Mouse (Mus musculus) cerebellum, adult 2 months (tissue): Measurements from ENCODE around the gene Agpat2. TPM values are rescaled to one million over a fixed set of nuclear protein-coding genes. Genes with fewer than 3 reads are reported as not detected.
A peak's percentile ranks its signal among the peaks of the same experiment; 100 is the strongest.

Source experiments
- DNase-seq, 2 experiments: peaks; one replicate each; pipeline ENCODE4 v3.0.0; 2021
- H3K27ac ChIP-seq: fragments of 200-500 bp; 2 replicates; pipeline ENCODE4 v1.5.1; 2012; ENCODE audit warnings: low read length, control low read depth, inconsistent platforms; ENCODE audit not compliant: insufficient read depth
- H3K27me3 ChIP-seq: fragments of 200-500 bp; 2 replicates; pipeline ENCODE4 v1.6.1; 2012; ENCODE audit warnings: inconsistent platforms, mild to moderate bottlenecking, low read length, moderate library complexity; ENCODE audit not compliant: control insufficient read depth, insufficient read depth
- H3K4me1 ChIP-seq: fragments of 200-500 bp; 2 replicates; pipeline ENCODE4 v1.6.1; 2011; ENCODE audit warnings: low read length; ENCODE audit not compliant: control insufficient read depth, insufficient read depth
- H3K4me3 ChIP-seq: fragments of 200-500 bp; replicated peaks from 2 replicates; pipeline ENCODE3; 2011; ENCODE audit warnings: mild to moderate bottlenecking, low read depth, low read length, control low read depth; ENCODE audit not compliant: insufficient read depth
- CTCF ChIP-seq: fragments of 200-500 bp; IDR thresholded peaks from 2 replicates; pipeline ENCODE4 v1.5.1; 2011; ENCODE audit warnings: low read depth, mild to moderate bottlenecking, control low read depth, low read length, moderate library complexity, borderline replicate concordance; ENCODE audit not compliant: insufficient read depth
- POLR2A ChIP-seq: fragments of 200-500 bp; IDR thresholded peaks from 2 replicates; pipeline ENCODE4 v1.6.1; 2011; ENCODE audit warnings: low read length, control low read depth, borderline replicate concordance; ENCODE audit not compliant: insufficient read depth
- WGBS: fragments of 180-500 bp; shearing (Covaris S2); methylation state at CpG from one replicate; pipeline ENCODE4 v1.1.7; 2018; 5-methylcytosine and 5-hydroxymethylcytosine counted together
- polyA plus RNA-seq: library from polyadenylated mRNA; depleted of rRNA; stranded (reverse); fragments of >200 nt; gene quantifications from 2 replicates; pipeline ENCODE4 v1.2.3, GENCODE M21; 2012

The Agpat2 gene
- polyA plus RNA-seq, 1 experiment: 2.6 TPM

DNA sequence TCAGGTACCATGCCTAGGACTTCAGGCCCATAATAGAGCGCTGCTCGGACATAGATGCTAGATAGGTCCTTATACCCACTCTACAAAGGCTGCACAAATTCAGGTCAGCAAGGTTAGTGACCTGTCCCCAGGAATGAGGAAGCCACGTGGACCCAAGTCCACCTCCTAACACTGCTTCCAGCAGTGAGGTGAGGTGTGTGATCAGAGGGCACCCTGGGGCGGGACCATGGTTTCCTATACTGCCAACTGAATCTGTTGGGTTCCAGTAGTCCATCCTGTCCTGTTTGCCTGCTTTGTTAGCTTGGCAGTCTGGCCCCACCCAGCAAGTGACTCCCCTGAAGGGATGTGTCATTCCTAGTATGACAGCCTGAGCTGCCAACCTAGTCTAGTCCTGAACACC, 4.3 kb downstream of the Agpat2 start:
- no peak for TF ChIP-seq POLR2A
- no peak for TF ChIP-seq CTCF
- 88% methylated on average over 4 of the region's 4 CpGs for WGBS

GRCm38 (mm10) chr2:26598462-26598861, 5.8 kb downstream of the Agpat2 start:
- no peak for DNase-seq
- H3K27ac ChIP-seq: no peak overlapping the region
- WGBS: 93% methylated on average over 3 of the region's 3 CpGs
- no peak for TF ChIP-seq POLR2A
- no peak for TF ChIP-seq CTCF
- no peaks in the 10 kb centered on the region for H3K27me3 ChIP-seq
- no peak overlapping the region for H3K4me3 ChIP-seq
- H3K4me1 ChIP-seq: no peaks in the 10 kb centered on the region

More for the DNA sequence above, 4.3 kb downstream of the Agpat2 start:
- H3K27me3 ChIP-seq: no peaks in the 10 kb centered on the region
- H3K4me3 ChIP-seq: no peak overlapping the region
- H3K27ac ChIP-seq: no peak overlapping the region
- no peak for DNase-seq
- no peaks in the 10 kb centered on the region for H3K4me1 ChIP-seq

DNA sequence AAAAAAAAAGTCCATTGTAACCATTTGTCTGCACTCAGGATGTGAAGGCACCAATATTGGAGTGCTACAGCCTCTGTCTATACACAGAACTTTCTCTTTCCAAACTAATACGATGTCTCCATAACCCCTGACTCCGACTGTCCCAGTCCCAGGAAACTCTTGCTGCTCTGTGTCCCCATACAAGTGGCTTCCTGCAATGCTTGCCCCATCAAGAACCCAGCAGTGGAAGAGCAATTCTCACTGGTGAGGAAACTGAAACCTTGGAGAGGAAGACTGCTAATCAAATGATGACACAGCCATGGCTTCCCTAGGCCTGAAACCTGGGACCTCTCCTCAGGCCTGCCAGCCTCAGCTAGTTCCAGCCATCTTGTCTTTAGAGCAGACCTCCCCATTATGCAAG, 6.4 kb downstream of the Agpat2 start:
- 87% methylated on average over 2 of the region's 2 CpGs for WGBS
- Histone ChIP-seq H3K27ac (no peak overlapping the region), H3K27me3 (no peaks in the 10 kb centered on the region), H3K4me3 (no peak overlapping the region), H3K4me1 (no peaks in the 10 kb centered on the region)
- TF ChIP-seq POLR2A: no peak
- no peak for TF ChIP-seq CTCF
- no peak for DNase-seq

DNA sequence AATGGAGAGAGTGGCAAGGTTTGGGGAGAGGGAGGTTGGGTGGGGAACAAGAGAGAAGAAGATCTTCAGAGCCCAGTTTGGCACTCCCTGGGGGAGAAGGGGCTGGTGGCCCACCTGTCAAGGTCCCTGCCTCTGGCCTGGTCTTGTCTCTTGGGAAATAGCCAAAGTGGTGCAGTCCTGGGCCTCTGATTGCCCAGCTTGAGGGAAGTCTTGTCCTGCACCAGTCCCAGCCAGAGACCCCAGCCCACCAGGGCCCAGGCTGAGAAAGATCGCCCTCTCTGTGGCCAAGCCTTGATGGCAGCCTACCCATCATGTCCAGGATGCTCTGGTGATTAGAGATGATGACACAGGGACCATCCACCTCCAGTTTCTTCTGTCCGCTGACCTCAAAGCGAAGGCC, 7.3 kb downstream of the Agpat2 start:
- WGBS: 89% methylated on average over 3 of the region's 3 CpGs
- Histone ChIP-seq H3K27ac (no peak overlapping the region), H3K4me1 (no peaks in the 10 kb centered on the region), H3K27me3 (no peaks in the 10 kb centered on the region), H3K4me3 (no peak overlapping the region)
- DNase-seq: no peak
- no peak for TF ChIP-seq CTCF
- TF ChIP-seq POLR2A: no peak

GRCm38 (mm10) chr2:26595725-26596435, 8.3 kb downstream of the Agpat2 start:
- Histone ChIP-seq H3K4me3 (no peak overlapping the region), H3K4me1 (no peaks in the 10 kb centered on the region), H3K27me3 (no peaks in the 10 kb centered on the region), H3K27ac (no peak overlapping the region)
- no peak for DNase-seq
- WGBS: 84% methylated on average over 11 of the region's 11 CpGs
- no peak for TF ChIP-seq POLR2A
- no peak for TF ChIP-seq CTCF

GRCm38 (mm10) chr2:26594934-26595724, 9.1 kb downstream of the Agpat2 start:
- Histone ChIP-seq H3K27ac (no peak overlapping the region), H3K4me1 (no peaks in the 10 kb centered on the region), H3K27me3 (no peaks in the 10 kb centered on the region), H3K4me3 (no peak overlapping the region)
- WGBS: 80% methylated on average over 6 of the region's 6 CpGs
- no peak for DNase-seq
- TF ChIP-seq POLR2A: no peak

GRCm38 (mm10) chr2:26594461-26594933, 9.7 kb downstream of the Agpat2 start:
- Histone ChIP-seq H3K27ac (no peak overlapping the region), H3K4me1 (no peaks in the 10 kb centered on the region), H3K27me3 (no peaks in the 10 kb centered on the region), H3K4me3 (no peak overlapping the region)
- WGBS: 92% methylated on average over 7 of the region's 7 CpGs
- no peak for DNase-seq
- TF ChIP-seq CTCF (no peak), POLR2A (no peak)

- WGBS: 66% methylated on average over 9 of the region's 9 CpGs
- Histone ChIP-seq H3K27me3 (no peaks in the 10 kb centered on the region), H3K4me3 (no peak overlapping the region), H3K27ac (no peak overlapping the region), H3K4me1 (no peaks in the 10 kb centered on the region)
- TF ChIP-seq CTCF (no peak), POLR2A (no peak)
- peak in 1 of 2 experiments; percentile 17 for DNase-seq
These were observed 10.2 kb downstream of the Agpat2 start for GRCm38 (mm10) chr2:26594022-26594346.
